11 mouse cellular contexts compared by ENCODE assay signal in the genomic region with DNA sequence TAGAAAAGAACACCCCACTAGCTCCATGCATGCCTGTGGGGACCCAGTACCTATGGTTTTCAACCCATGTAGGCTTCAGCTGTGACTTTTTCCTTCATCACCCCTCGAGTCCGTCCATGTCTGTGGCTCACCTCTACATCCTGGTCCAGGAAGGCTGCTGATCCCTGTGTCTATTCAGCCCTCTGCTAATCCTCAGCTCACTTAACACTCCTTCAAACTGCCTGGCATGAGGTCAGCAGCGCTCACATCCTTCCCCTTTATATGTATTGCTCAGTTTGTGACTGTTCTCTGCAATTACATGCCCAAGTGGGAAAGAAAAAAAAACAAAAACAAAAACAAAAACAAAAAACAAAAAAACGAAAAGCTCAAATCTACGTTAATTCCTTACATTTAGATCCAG. TPM values are rescaled to one million over a fixed set of nuclear protein-coding genes. Genes with fewer than 3 reads are reported as not detected.
DNase-seq lines count a peak whose midpoint lies in the region; ATAC-seq lines count a peak whose summit lies in the region.
"Had no signal": no experiment of that assay in that cellular context is flagged by ENCODE, and none has a peak within 500 bp of the region (broad histone marks: within the 10 kb centered on the region; RNA-seq: fewer than 3 reads in every experiment).

No protein-coding gene starts in this region.

- no peak for ATAC-seq in liver, embryonic 11.5 days (replicated peaks; ENCODE audit: low FRiP score)
- 0 out of 2 replicates have a peak, but pooled peaks have one; percentile 1 for ATAC-seq in erythroblast, adult 5-6 weeks (replicated peaks; ENCODE audit: low FRiP score, poor library complexity, severe bottlenecking)

- H3K9me3 ChIP-seq in liver, embryonic 11.5 days (ENCODE audit: control insufficient read depth, low read length) = no peaks in the 10 kb centered on the region
- H3K9me3 ChIP-seq: forebrain, embryonic 15.5 days had no signal

- H3K9ac ChIP-seq in liver, embryonic 11.5 days (ENCODE audit: low read depth, low read length) = no peak overlapping the region
- H3K9ac ChIP-seq: forebrain, embryonic 15.5 days had no signal

- peaks cover 58% of the 10 kb centered on the region for H3K4me1 ChIP-seq in liver, embryonic 11.5 days (replicated peaks; ENCODE audit: control insufficient read depth, insufficient read depth, low read length)
- H3K4me1 ChIP-seq: forebrain, embryonic 15.5 days had no signal

- peak; percentile 87 for DNase-seq in heart, adult 11 months
- DNase-seq in heart, postnatal 4 days = no peak
- DNase-seq in liver, embryonic 11.5 days (ENCODE audit: low spot score) = no peak
- no peak for DNase-seq in liver
- no peak for DNase-seq in thymus, postnatal 10 days (ENCODE audit: low spot score in 2 of 2)
- DNase-seq in adrenal gland, adult (ENCODE audit: inconsistent age in 2 of 2, low spot score in 1 of 2) = no peak
- DNase-seq: right cerebral cortex, postnatal 25 days; thymus, postnatal 25 days had no signal

- WGBS in liver, embryonic 11.5 days = 72% methylated on average over 5 of the region's 5 CpGs
- 40% methylated on average over 5 of the region's 5 CpGs for WGBS in macrophage (ENCODE audit: missing documents)

- no peaks in the 10 kb centered on the region for H3K27me3 ChIP-seq in liver, embryonic 11.5 days (replicated peaks; ENCODE audit: control insufficient read depth, insufficient read depth, low read length)
- H3K27me3 ChIP-seq: forebrain, embryonic 15.5 days had no signal

- H3K27ac ChIP-seq in liver, embryonic 11.5 days (ENCODE audit: low read depth, low read length) = peak overlapping the region; percentile 83; the same call in 1 of the 2 replicates
- H3K27ac ChIP-seq in macrophage = peak overlapping the region; percentile 62
- H3K27ac ChIP-seq: forebrain, embryonic 15.5 days had no signal

- H3K36me3 ChIP-seq in liver, embryonic 11.5 days (ENCODE audit: control insufficient read depth, insufficient read depth, low read length) = no peaks in the 10 kb centered on the region; the same call in 1 of the 2 replicates
- H3K36me3 ChIP-seq in macrophage (ENCODE audit: inconsistent target) = no peaks in the 10 kb centered on the region
- H3K36me3 ChIP-seq: forebrain, embryonic 15.5 days had no signal

- no peaks in the 10 kb centered on the region for H3K79me2 ChIP-seq in macrophage (ENCODE audit: inconsistent target)

- H3K4me3 ChIP-seq in liver, embryonic 11.5 days (ENCODE audit: low read depth, low read length) = no peak overlapping the region
- H3K4me3 ChIP-seq in macrophage (ENCODE audit: inconsistent target) = no peak overlapping the region
- H3K4me3 ChIP-seq: forebrain, embryonic 15.5 days had no signal

- H3K4me2 ChIP-seq in liver, embryonic 11.5 days = no peak overlapping the region
- H3K4me2 ChIP-seq: forebrain, embryonic 15.5 days had no signal

RNA-seq across cellular contexts. Expression of gene St3gal6, which starts 24.4 kb away (rescaled TPM):
- 10 to 100 TPM; 23.4 to 29.1 TPM for total RNA-seq in heart, postnatal 4 days (2021)
- polyA plus RNA-seq in liver, embryonic 11.5 days (2014; fragmentation: Nextera tagmentation; extraction: Ambion mirVana) = 66.0 and 67.9 TPM in 2 replicates
- total RNA-seq in erythroblast, adult 5-6 weeks (2015; ENCODE audit: low replicate concordance) = 95.3 and 151 TPM in 2 replicates
- 155 and 194 TPM in 2 replicates for total RNA-seq in erythroblast, adult 5-6 weeks (2017; ENCODE audit: low replicate concordance)
- 1 to 10 TPM in 19 of 26 experiments, under 1 TPM in 6, not detected in 1; 0.25 to 7.3 (median 2.2) TPM for total RNA-seq in macrophage (2018; cell fraction: chromatin; rRNA removed)
- total RNA-seq in macrophage (2018; cell fraction: cytosol; rRNA removed) = 1 to 10 TPM in 16 of 26 experiments, under 1 TPM in 10; 0.62 to 4.7 (median 1.5) TPM
- total RNA-seq in macrophage (2018; cell fraction: nucleus; rRNA removed) = 1 to 10 TPM in 24 of 26 experiments, under 1 TPM in 2; 0.64 to 6.6 (median 3.5) TPM
- 0.52 to 3.2 TPM (median 0.86 TPM) in 3 replicates for polyA plus RNA-seq in macrophage (2018)
